Mouse (Mus musculus): Measurements from ENCODE around the gene Bdh2. TPM values are rescaled to one million over a fixed set of nuclear protein-coding genes. Genes with fewer than 3 reads are reported as not detected.

The Bdh2 gene
- polyA plus RNA-seq, 1 experiment, result 2.0 TPM

DNA sequence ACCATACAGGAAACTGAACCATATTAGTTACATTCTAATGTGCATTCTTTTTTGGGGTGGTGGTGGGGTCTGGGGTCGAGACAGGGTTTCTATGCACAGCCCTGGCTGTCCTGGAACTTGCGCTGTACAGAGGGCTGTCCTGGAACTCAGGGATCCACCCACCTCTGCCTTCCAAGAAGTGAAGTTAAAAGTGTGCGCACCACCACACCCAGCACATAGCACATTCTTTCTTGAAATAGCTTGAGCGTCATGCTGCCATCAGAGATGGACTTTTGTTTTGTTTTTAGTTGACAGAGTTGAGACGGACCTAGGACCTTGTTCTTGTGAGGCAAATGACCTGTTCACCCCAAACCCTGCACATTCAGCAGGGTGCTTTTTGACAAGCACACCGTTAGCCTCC is 46.2 kb downstream of the Bdh2 start:
- Histone ChIP-seq H3K36me3 (ENCODE audit: control insufficient read depth, insufficient read depth) (no peaks in the 10 kb centered on the region), H3K79me3 (ENCODE audit: low read depth) (no peaks in the 10 kb centered on the region), H3K27me3 (ENCODE audit: control insufficient read depth, insufficient read depth, insufficient read length) (no peaks in the 10 kb centered on the region), H3K4me3 (ENCODE audit: insufficient read depth, poor library complexity, severe bottlenecking) (no peak overlapping the region), H3ac (ENCODE audit: control insufficient read depth, insufficient read length, low read depth) (no peak overlapping the region), H3K79me2 (ENCODE audit: control insufficient read depth, insufficient read depth) (no peaks in the 10 kb centered on the region)
- TF ChIP-seq USF1 (IDR thresholded peaks at IDR 0.05; ENCODE audit: low read depth), result no peak
- no peak for TF ChIP-seq MYOG (IDR thresholded peaks at IDR 0.05; ENCODE audit: control insufficient read depth, extremely low read depth, insufficient read length)
- TF ChIP-seq CEBPB (IDR thresholded peaks at IDR 0.05; ENCODE audit: low read depth), result no peak
- no peak for TF ChIP-seq CTCF (IDR thresholded peaks at IDR 0.05; ENCODE audit: control insufficient read depth, insufficient read depth, insufficient read length)
- TF ChIP-seq MYOD1 (IDR thresholded peaks at IDR 0.05; ENCODE audit: control insufficient read depth, insufficient read length, low read depth), result no peak
- TF ChIP-seq MAX (IDR thresholded peaks at IDR 0.05), result no peak
- no peak for TF ChIP-seq FOSL1 (IDR thresholded peaks at IDR 0.05; ENCODE audit: insufficient read depth, low read length, poor library complexity, severe bottlenecking)

DNA sequence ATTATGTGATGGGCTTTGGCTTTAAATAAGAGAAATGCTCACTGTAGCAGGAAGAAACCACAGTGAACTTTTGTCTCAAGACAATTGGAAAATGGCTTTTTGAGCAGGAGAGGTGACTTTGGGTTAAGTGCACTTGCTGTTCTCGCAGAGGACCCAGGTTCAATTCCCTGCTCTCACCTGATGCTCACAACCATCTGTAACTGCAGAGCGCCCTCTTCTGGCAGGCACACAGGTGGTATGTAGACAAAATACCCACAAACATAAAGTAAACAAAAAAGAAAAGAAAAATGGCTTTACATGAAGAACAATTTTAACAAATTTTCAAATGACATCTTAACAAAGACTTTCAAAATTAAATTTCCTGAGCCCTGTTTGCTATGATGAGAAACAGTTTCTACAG is 46.6 kb downstream of the Bdh2 start:
- Histone ChIP-seq H3K4me3 (ENCODE audit: insufficient read depth, poor library complexity, severe bottlenecking) (no peak overlapping the region), H3K36me3 (ENCODE audit: control insufficient read depth, insufficient read depth) (no peaks in the 10 kb centered on the region), H3ac (ENCODE audit: control insufficient read depth, insufficient read length, low read depth) (no peak overlapping the region), H3K27me3 (ENCODE audit: control insufficient read depth, insufficient read depth, insufficient read length) (no peaks in the 10 kb centered on the region), H3K79me3 (ENCODE audit: low read depth) (no peaks in the 10 kb centered on the region), H3K79me2 (ENCODE audit: control insufficient read depth, insufficient read depth) (no peaks in the 10 kb centered on the region)
- TF ChIP-seq MYOG (IDR thresholded peaks at IDR 0.05; ENCODE audit: control insufficient read depth, extremely low read depth, insufficient read length), result no peak
- TF ChIP-seq CEBPB (IDR thresholded peaks at IDR 0.05; ENCODE audit: low read depth), result no peak

DNA sequence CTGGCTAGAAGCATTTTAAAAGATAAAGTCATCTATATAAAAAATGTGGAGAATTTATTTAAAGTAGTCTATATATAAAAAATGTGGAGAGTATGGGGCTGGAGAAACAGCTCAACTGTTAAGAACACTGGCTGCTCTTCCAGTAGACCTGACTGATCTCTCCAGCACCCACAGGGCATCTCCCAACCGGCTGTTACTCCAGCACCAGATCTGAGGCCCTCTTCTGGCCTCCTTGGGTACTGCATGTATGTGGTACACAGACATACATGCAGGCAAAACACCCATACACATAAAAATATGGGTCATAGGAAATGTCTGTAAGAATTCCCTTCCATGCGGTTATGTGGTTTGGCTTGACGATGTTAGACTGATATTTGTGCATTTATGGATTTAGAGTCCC is 47.5 kb downstream of the Bdh2 start:
- no peaks in the 10 kb centered on the region for H3K79me2 ChIP-seq (ENCODE audit: control insufficient read depth, insufficient read depth)
- no peak overlapping the region for H3K4me3 ChIP-seq (ENCODE audit: insufficient read depth, poor library complexity, severe bottlenecking)
- H3K79me3 ChIP-seq (ENCODE audit: low read depth), result no peaks in the 10 kb centered on the region
- no peak overlapping the region for H3ac ChIP-seq (ENCODE audit: control insufficient read depth, insufficient read length, low read depth)
- no peaks in the 10 kb centered on the region for H3K36me3 ChIP-seq (ENCODE audit: control insufficient read depth, insufficient read depth)
- no peaks in the 10 kb centered on the region for H3K27me3 ChIP-seq (ENCODE audit: control insufficient read depth, insufficient read depth, insufficient read length)
- TF ChIP-seq MYOD1 (IDR thresholded peaks at IDR 0.05; ENCODE audit: control insufficient read depth, insufficient read length, low read depth), result no peak
- no peak for TF ChIP-seq USF1 (IDR thresholded peaks at IDR 0.05; ENCODE audit: low read depth)
- TF ChIP-seq MAX (IDR thresholded peaks at IDR 0.05), result no peak
- TF ChIP-seq CEBPB (IDR thresholded peaks at IDR 0.05; ENCODE audit: low read depth), result no peak
- no peak for TF ChIP-seq MYOG (IDR thresholded peaks at IDR 0.05; ENCODE audit: control insufficient read depth, extremely low read depth, insufficient read length)
- TF ChIP-seq CTCF (IDR thresholded peaks at IDR 0.05; ENCODE audit: control insufficient read depth, insufficient read depth, insufficient read length), result no peak
- TF ChIP-seq FOSL1 (IDR thresholded peaks at IDR 0.05; ENCODE audit: insufficient read depth, low read length, poor library complexity, severe bottlenecking), result no peak

DNA sequence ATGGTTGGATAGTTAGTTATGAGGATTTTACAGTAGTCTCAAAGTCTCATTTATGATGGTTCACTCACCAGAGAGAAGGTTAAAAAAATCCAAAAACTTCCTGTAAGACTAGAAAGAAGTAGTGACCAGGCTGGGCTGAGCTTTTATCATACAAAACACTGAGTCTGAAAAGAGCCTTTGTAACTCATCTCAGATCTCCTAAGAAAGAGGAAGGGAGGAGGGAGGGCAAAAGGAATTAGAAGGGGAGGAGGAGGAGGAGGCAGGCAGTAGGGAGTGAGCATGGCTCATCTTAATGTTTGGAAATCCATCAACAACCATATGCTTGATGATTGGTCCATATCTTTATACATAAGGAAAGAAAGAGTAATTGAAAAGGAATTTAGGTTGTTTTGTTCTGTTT is 51.7 kb downstream of the Bdh2 start:
- Histone ChIP-seq H3K27me3 (ENCODE audit: control insufficient read depth, insufficient read depth, insufficient read length) (no peaks in the 10 kb centered on the region), H3K79me2 (ENCODE audit: control insufficient read depth, insufficient read depth) (no peaks in the 10 kb centered on the region), H3ac (ENCODE audit: control insufficient read depth, insufficient read length, low read depth) (no peak overlapping the region), H3K79me3 (ENCODE audit: low read depth) (no peaks in the 10 kb centered on the region), H3K4me3 (ENCODE audit: insufficient read depth, poor library complexity, severe bottlenecking) (no peak overlapping the region), H3K36me3 (ENCODE audit: control insufficient read depth, insufficient read depth) (no peaks in the 10 kb centered on the region)
- TF ChIP-seq FOSL1 (IDR thresholded peaks at IDR 0.05; ENCODE audit: insufficient read depth, low read length, poor library complexity, severe bottlenecking) (no peak), CEBPB (IDR thresholded peaks at IDR 0.05; ENCODE audit: low read depth) (no peak), MYOD1 (IDR thresholded peaks at IDR 0.05; ENCODE audit: control insufficient read depth, insufficient read length, low read depth) (no peak), CTCF (IDR thresholded peaks at IDR 0.05; ENCODE audit: control insufficient read depth, insufficient read depth, insufficient read length) (no peak), MAX (IDR thresholded peaks at IDR 0.05) (no peak), MYOG (IDR thresholded peaks at IDR 0.05; ENCODE audit: control insufficient read depth, extremely low read depth, insufficient read length) (no peak), USF1 (IDR thresholded peaks at IDR 0.05; ENCODE audit: low read depth) (no peak)

DNA sequence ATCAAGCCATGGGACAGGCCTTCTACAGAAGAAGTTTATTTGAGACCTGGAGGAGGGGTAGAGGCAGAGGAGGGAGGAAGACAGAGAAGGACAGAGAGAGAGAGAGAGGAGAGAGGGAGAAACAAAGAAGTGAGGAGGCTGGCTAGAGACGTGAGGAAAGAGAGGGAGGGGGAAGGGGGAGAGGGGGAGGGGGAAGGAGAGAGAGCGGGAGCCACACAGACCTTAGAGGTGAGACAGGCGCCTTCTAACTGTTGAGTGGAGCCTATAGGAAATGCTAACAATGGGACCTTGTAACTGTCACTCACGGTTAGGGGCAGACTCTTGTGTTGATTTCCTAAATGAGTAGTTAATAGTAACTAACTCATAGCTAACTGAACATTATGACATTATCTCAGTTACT is 52.7 kb downstream of the Bdh2 start:
- no peak overlapping the region for H3ac ChIP-seq (ENCODE audit: control insufficient read depth, insufficient read length, low read depth)
- H3K36me3 ChIP-seq (ENCODE audit: control insufficient read depth, insufficient read depth), result no peaks in the 10 kb centered on the region
- no peaks in the 10 kb centered on the region for H3K79me2 ChIP-seq (ENCODE audit: control insufficient read depth, insufficient read depth)
- TF ChIP-seq MAX (IDR thresholded peaks at IDR 0.05), result no peak
- TF ChIP-seq CTCF (IDR thresholded peaks at IDR 0.05; ENCODE audit: control insufficient read depth, insufficient read depth, insufficient read length), result no peak
- no peak for TF ChIP-seq FOSL1 (IDR thresholded peaks at IDR 0.05; ENCODE audit: insufficient read depth, low read length, poor library complexity, severe bottlenecking)
- no peak for TF ChIP-seq MYOD1 (IDR thresholded peaks at IDR 0.05; ENCODE audit: control insufficient read depth, insufficient read length, low read depth)
- TF ChIP-seq USF1 (IDR thresholded peaks at IDR 0.05; ENCODE audit: low read depth), result no peak
- TF ChIP-seq MYOG (IDR thresholded peaks at IDR 0.05; ENCODE audit: control insufficient read depth, extremely low read depth, insufficient read length), result no peak
- no peak for TF ChIP-seq CEBPB (IDR thresholded peaks at IDR 0.05; ENCODE audit: low read depth)
- no peak overlapping the region for H3K4me3 ChIP-seq (ENCODE audit: insufficient read depth, poor library complexity, severe bottlenecking)
- no peaks in the 10 kb centered on the region for H3K79me3 ChIP-seq (ENCODE audit: low read depth)
- no peaks in the 10 kb centered on the region for H3K27me3 ChIP-seq (ENCODE audit: control insufficient read depth, insufficient read depth, insufficient read length)

DNA sequence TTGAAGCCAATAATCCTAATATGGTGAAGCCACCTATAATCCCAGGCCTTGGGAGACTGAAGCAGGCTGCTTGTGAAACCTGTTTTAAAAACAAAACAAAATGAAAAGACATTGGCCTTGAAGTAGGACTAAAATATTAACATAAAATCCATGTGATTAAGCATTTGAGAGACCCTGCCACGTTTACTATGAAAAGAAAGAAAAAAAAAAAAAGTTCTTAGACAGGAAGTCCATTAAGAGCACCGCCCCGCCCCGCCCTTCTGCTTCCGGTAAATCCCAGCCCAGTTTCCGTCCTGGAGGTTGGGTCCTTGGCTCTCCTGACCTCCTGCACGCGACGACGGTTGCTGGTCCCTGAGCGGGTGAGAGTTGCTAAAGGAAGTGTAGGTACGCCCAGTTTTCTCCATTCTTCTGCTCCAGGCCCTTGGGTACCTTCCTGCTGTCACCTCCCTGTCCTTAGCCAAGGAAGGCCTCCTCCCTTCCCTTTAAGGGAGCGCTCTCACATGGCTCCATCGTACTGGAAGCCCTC is 66.8 kb downstream of the Bdh2 start, which contains the start of gene Slc9b1:
TSS of gene Slc9b1 (plus strand) at position 291 of the 526 bp plus-strand sequence.
- TF ChIP-seq MAX (IDR thresholded peaks at IDR 0.05) (no peak), USF1 (IDR thresholded peaks at IDR 0.05; ENCODE audit: low read depth) (no peak), FOSL1 (IDR thresholded peaks at IDR 0.05; ENCODE audit: insufficient read depth, low read length, poor library complexity, severe bottlenecking) (no peak), CEBPB (IDR thresholded peaks at IDR 0.05; ENCODE audit: low read depth) (no peak), CTCF (IDR thresholded peaks at IDR 0.05; ENCODE audit: control insufficient read depth, insufficient read depth, insufficient read length) (no peak), MYOD1 (IDR thresholded peaks at IDR 0.05; ENCODE audit: control insufficient read depth, insufficient read length, low read depth) (no peak), MYOG (IDR thresholded peaks at IDR 0.05; ENCODE audit: control insufficient read depth, extremely low read depth, insufficient read length) (no peak)
- Histone ChIP-seq H3ac (ENCODE audit: control insufficient read depth, insufficient read length, low read depth) (no peak within 1 kb of the TSS), H3K4me3 (ENCODE audit: insufficient read depth, poor library complexity, severe bottlenecking) (no peak within 1 kb of the TSS), H3K36me3 (ENCODE audit: control insufficient read depth, insufficient read depth) (no peaks in the 10 kb centered on the region), H3K27me3 (ENCODE audit: control insufficient read depth, insufficient read depth, insufficient read length) (no peaks in the 10 kb centered on the region), H3K79me2 (ENCODE audit: control insufficient read depth, insufficient read depth) (no peaks in the 10 kb centered on the region), H3K79me3 (ENCODE audit: low read depth) (no peaks in the 10 kb centered on the region)

Measured in C2C12 (cell line).